Mouse (Mus musculus) embryo, embryonic 10 days (tissue): ENCODE data around the gene Tbl1x.

Source experiments
- DNase-seq: peaks from one replicate; pipeline ENCODE4 v3.0.0-alpha.2; 2015; ENCODE audit warnings: low spot score

The Tbl1x gene

DNA sequence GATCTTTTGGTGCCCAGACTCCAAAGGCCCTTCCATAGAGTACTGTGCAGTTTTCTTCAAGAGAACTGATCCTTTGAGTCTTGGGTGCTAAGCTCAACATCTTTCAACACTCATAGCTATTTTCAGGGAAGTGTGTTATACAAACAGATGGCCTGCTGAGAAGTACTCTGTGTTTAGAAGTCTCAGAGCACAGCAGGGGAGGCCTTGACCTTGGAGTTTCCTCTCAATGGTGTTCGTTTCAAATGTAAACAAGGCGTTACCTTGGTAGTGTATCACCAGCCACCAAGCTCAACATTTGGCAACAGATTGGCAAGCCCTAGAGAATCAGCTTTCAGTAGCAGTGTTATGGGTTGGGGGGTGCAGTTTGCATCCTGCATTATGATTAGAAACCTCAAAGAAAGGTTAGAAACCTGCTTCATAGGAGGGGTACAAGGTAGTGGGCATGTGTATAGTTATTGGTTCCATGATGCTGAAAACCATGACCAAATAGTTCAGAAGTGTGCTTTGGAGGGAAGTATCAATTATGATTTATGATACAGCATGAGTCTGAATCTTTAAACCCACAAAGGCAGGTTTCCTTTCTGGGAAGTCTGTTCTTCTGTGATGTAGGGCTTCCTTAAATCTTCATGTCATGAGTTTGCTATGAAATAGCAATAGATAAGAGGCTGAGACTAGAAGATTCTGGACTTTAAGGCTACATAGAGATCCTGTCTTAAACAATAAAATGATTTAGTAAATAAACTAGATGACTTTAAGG is 98.3 kb downstream of the Tbl1x start:
- no peak for DNase-seq

DNA sequence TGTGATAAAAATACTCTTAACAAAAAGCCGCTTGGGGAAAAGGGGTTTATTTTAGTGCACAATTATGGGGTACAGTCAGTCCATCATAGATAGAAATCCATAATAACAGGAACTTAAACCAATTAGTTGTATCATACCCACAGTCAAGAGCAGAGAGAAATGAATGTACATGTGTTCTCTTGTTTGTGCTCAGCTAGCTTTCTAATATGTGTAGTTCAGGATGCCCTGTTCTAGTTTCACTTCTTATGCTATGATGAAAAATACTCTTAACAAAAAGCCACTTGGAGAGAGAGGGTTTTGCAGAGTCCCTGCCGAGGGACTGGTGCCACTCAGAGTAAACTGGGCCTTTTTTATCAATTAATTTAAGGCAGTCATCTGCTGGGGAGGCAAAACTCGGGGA is 101.1 kb downstream of the Tbl1x start:
- no peak for DNase-seq

DNA sequence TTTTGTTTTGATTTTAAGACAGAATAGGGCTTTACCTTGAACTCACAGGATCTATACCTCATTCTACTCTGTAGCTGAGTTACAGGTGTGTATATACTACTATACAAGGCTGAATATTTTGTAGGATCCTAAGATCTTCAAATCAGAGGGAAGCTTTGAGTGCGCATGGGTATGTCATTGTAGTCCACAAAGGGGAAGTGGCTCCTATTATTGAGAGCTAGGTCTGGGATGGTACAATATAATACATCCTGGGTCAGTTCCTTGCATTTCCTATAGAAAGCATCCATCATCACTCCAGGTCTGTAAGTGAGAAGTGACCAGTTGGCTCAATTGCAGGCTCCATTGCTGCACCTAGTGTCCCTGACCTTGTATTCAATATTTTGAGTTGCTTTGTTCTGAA is 102.2 kb downstream of the Tbl1x start:
- no peak for DNase-seq

DNA sequence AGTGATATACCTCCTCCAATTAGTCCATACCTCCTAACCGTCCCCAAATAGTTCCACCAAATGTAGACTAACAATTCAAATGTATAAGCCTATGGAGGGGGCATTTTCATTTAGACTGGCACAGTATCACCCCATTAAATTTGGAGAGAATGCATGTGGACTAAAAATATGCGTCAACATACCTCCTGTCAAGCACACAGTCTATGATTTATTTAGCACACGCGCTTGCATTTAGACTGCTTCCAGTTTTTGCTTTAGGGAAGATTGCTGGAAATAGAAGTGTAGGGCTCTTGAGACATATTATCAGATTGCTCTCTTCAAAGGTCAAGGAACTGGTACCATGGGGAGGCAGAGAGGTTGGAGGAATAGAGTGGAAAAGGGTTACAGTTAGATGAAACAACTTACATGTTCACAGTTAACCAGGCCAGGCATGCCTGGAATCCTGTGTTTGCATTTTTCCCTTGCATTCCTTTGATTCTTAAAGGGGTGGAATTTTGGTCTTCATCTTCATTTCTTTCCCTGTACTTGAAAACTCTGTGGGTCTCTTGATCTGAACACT is 105.0 kb downstream of the Tbl1x start:
- no peak for DNase-seq

DNA sequence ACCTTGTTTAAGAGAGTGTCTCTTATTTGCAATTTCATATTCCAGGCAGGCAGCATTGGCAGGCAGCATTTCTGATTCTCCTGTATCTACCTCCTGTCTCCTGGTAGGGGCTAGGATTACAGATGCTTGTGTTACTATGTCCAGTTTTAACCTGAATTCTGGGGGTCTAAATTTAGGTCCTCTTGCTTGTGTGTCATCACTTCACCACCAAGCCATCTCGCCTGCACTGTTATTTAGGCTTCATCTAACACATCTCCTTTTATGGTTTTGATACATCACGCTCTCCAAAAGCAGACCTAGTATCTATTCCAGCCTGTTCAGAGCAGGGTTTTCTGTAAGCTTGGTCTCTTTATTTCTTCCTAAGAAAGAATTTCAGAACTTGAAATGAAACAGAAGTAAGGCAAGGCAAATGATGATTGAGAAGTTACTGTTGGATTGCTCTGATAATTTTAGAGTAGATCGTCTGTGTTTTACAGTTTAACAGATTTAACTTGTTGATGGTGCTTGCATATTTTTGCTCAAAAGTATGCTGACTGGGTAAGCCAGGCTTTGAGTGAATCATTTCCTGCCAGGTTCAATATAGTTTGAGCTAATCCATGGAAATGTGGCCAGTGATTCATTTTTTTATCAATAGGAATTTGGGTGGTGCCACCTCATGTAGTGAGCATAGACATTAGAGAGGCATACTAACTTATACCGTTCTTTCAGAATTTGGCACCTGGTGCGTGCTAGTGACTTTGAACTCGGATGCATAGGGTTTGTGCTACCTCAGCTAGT is 106.7 kb downstream of the Tbl1x start:
- DNase-seq, result no peak

DNA sequence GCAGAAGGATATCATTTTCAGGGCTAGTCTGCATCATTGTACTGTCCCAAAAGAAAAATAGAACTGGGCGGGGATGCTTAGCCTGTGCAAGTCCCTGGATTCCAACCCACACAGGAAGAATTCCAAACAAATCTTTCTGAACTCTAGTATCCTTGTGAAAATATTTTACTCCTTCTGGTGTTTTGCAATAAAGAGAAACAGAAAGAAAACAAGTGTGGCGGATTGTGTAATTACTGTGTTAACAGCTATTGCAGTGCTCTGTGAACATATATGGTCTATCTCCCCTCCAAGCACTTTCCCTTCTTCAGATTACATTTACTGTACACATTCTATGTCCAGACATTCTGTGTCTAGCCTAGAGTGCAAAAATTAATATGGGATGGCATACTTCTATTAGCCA is 119.6 kb downstream of the Tbl1x start:
- DNase-seq, result no peak

DNA sequence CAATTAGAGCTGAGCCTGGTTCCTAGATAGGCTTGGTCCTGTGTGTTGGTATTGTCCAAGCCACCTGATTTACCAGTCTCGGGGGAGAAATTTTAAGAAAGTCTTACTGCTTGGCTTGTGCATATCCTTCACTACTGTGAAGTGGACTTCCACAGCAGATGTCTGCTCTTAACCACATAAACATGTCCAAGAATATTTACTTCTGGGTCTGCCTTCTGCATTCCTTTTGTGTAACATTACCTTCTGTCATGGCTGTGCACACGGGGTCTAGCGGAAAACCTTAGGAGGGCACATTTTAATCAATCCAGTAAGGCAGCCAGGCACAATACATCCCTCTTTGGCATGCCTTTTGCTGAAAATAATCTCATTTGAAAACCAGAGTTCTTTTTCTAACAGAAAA is 125.7 kb downstream of the Tbl1x start:
- no peak for DNase-seq

DNA sequence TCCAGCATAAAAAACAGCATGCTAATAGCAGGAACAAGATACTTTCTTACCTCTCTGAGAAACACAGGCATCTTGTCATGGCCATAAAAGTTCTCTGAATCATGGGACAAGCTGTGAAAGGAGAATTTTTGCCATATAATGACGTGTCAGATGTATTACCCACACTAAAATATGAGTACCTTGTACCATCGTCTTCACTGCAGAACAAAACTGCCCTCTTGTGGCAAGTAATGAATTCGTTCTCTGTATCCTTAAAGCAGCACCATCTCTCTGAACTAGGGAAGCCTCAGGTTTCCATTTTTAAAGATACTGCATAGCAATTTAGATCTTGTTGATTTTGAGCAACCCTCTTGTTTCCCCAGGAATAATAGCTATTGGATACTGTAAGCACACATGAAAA is 127.3 kb downstream of the Tbl1x start:
- peak; percentile 48 for DNase-seq

DNA sequence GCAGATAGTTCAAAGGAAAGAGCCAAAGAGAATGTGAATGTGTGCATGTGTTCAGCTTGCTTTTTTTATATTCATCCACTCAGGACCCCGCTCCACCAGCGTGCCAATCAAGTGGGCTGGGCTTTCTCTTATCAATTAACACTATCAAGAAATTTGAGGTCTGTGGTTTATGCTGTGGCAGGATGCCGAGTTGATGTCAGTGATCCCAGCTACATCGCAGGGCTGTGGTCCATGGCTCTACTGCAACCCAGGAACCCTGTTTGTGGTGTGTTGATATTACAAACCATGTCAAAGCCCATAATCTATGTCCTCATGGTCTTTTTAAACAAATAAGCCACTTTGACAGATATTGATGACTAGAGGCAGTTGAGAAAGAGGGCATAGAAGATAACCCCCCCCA is 129.5 kb downstream of the Tbl1x start:
- no peak for DNase-seq

DNA sequence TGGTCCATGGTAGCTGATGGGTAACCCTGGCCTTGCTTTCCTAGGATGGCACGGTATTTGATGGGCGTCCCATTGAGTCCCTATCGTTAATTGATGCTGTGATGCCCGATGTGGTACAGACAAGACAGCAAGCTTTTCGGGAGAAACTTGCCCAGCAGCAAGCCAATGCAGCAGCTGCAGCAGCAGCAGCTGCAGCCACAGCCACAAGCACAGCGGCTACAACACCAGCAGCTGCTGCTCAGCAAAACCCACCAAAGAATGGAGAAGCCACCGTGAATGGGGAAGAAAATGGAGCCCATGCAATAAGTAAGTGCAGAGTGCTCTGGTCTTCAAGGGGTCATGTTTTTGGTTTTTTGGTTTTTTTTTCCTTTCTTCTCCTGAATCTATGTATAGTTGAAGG is 135.4 kb downstream of the Tbl1x start:
- DNase-seq, result no peak

DNA sequence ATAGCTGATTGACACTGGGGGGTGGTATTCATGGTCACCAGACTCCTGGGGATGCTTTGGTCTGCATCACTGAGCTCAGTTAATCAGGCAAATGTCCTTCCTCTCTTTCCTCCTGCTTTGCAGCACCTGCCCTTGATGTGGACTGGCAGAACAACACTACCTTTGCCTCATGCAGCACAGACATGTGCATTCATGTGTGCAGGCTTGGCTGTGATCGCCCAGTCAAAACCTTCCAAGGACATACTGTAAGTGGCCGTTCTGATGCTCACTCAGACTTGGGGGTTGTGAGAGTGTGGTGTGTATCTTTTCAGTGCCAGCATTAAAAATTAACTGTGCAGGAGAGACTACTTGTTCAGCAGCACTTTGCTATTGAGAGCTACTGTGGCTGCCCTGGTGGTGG is 139.4 kb downstream of the Tbl1x start:
- no peak for DNase-seq

DNA sequence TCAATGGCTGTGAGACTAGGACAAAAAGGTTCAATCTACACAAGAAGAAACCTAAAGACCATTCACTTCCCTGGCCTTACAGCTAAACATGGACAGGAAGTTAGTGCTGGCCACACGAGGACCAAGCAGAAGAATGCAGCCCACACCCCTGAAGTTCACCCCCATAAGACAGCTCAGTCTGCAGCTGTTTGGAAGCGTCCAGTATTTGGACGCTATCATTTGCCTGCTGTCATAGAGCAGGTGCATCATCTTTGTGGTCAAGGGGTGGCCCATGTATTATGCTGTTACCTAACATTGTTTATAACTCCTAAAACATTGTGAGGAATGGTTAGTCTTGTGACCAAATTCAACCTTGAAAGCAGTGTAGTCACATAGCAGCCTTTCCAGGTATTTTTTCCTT is 151.2 kb downstream of the Tbl1x start:
- no peak for DNase-seq

DNA sequence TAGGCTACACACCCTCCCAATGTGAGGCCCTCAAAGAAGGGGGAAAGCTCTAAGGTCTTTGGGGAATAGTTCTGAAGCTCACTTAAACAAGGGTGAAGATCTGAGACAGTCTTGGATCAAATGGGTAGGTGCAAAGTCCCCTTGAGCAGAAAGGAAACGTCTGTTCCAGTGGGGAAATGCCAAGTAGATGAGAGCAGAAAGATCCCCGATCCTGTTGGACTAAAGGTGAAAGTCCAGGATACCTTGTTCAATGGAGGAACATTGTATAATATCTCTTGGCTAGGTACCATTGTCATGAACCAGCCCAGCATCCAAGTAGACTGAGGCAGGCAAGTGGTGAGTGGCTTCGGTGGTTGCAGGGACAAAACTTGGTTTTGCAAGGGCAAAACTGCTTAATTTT is 152.5 kb downstream of the Tbl1x start:
- DNase-seq, result no peak

DNA sequence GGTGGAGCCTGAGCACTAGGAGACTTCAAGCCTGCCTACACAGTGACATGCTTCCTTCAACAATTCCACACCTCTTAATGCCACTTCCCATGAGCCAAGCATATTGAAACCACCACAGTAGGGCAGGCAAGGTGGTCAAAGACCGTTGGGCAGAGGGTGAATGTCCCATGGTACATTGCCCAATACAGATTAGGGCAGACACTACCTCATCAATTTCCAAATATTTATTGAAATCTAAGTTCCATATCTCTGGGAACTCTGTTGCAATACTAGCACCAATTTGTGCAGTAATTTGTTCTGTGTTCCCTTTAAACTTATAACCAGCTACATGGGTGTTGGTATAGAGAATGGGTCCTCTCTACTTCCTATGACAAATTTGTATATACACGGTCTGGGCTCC is 154.2 kb downstream of the Tbl1x start:
- no peak for DNase-seq

DNA sequence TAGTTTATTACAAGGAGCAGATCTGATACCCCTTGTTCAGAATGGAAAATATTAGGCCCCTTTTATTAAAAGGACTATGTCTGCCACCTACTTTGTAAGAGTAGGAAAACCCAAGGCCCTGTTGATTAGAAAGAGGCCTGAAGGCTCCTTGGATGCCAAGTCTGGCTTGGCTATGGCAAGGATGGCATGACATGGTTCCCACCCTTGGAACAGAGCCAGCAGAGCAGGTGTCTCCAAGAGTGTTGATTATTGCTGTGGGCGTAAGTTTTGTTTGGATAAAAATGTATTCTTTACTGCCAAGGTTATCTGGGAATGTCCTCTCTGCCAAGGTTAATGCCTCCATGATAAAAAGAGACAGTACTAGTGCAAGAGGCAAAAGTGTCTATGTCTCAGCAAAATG is 156.1 kb downstream of the Tbl1x start:
- DNase-seq, result no peak

DNA sequence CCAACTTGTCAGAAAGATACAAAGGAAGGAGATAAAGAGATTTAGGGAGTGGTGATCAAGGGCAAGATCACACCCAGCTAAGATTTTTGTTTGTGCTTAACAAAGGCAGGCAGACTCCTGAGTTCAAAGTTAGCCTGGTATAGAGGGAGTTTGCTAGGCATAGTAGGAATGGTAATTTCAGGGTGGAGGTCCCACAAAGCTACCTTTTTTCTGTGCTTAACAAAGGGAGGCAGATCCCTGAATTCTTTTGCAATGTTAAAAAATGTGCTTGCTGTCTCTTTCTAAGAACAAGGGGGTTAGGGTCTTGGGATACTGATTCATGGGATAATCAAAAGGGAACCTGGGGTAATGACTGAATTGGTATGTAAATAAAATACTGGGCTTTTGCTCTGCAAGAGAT is 156.6 kb downstream of the Tbl1x start:
- DNase-seq, result no peak

DNA sequence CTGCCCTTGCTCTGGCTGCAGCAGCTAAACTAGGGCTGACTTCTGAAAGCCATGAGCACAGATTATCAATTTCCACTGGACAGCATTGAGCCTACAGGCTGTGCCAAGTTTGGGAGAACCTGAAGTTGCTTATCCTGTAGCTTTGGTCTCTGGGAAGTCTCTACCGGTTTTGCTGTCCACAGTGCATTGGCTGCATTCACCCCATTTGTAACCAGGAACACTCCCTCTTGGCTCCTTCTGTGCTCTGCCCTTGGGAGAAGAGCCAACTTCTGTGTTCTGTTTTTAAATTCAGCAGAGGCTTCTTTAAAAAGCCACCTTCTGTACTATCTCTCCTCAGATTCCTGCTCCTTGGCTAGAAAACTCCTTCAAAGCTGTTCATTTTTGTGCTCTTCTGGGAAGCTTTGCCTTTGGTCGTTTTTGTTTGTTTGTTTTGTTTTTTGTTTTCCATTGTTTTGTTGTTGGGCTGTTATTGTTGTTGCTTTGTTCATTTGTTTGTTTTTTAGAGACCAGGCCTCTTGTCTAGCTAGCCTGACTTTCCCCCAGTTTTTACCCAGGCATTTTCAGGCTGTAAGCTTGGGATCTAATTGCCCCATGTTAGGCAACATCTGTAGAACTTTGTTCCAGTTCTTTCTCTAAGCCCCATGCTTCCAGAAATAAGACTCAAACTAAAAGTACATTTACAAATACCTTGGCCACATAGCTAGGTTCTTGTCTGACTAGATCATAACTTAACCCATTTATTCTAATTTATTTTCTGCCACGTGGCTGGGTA is 159.2 kb downstream of the Tbl1x start:
- DNase-seq, result no peak
